16 mouse cellular contexts compared by ENCODE assay signal in genomic region chr14:117203960-117204359, GRCm38 (mm10).
DNase-seq lines count a peak whose midpoint lies in the region; ATAC-seq lines count a peak whose summit lies in the region.
"Had no signal": no experiment of that assay in that cellular context is flagged by ENCODE, and none has a peak within 500 bp of the region (broad histone marks: within the 10 kb centered on the region; RNA-seq: fewer than 3 reads in every experiment).

No protein-coding gene starts in this region.

- ATAC-seq in granulocyte monocyte progenitor cell, adult 5-6 weeks (replicated peaks; ENCODE audit: poor library complexity, severe bottlenecking): peak; percentile 92
- peak; percentile 93 for ATAC-seq in megakaryocyte, adult 5-6 weeks (ENCODE audit: poor library complexity, severe bottlenecking)
- ATAC-seq: forebrain, embryonic 14.5 days; forebrain, embryonic 16.5 days had no signal

- no peak for DNase-seq in spleen, adult 12 weeks (ENCODE audit: low spot score)
- DNase-seq in layer of hippocampus, adult 8-10 months (ENCODE audit: low spot score in 2 of 2): no peak
- no peak for DNase-seq in ovary, adult 18-20 months (ENCODE audit: low spot score)
- DNase-seq: adrenal gland, adult 2 months; adrenal gland, postnatal 10 days; adrenal gland, postnatal 25 days; cerebellum, adult 11 months; cerebellum, adult 18-20 months; cerebellum, adult 8-10 months; cerebellum, adult 9-11 months; cerebellum, postnatal 14 days; cerebellum, postnatal 36 days had no signal
